Mouse (Mus musculus) myocyte (in vitro differentiated cells): Measurements from ENCODE around the gene Hs2st1. TPM values are rescaled to one million over a fixed set of nuclear protein-coding genes. Genes with fewer than 3 reads are reported as not detected.
"Not testable (repeated sequence)": the region's sequence is repeated elsewhere in the genome, so short reads cannot be mapped to it uniquely, and the experiment has no call there.

Experiments
- H3K27me3 ChIP-seq: one replicate; pipeline ENCODE4 v1.6.1; 2011; ENCODE audit not compliant: control insufficient read depth, insufficient read depth, insufficient read length
- H3K36me3 ChIP-seq: one replicate; pipeline ENCODE4 v1.6.1; 2011; ENCODE audit not compliant: control insufficient read depth, insufficient read depth
- H3K4me2 ChIP-seq: one replicate; pipeline ENCODE4 v1.6.1; 2011; ENCODE audit warnings: low read depth, control low read depth
- H3K4me3 ChIP-seq: one replicate; pipeline ENCODE4 v1.5.1; 2011; ENCODE audit warnings: mild to moderate bottlenecking, control low read depth, moderate library complexity
- H3K79me2 ChIP-seq: one replicate; pipeline ENCODE4 v1.6.1; 2011; ENCODE audit not compliant: control insufficient read depth, insufficient read depth
- H3ac ChIP-seq: one replicate; pipeline ENCODE4 v1.6.1; 2011; ENCODE audit not compliant: control insufficient read depth, insufficient read length
- CEBPB ChIP-seq: IDR thresholded peaks from 2 replicates; pipeline ENCODE4 v1.6.1; 2011; ENCODE audit warnings: mild to moderate bottlenecking, moderate library complexity; ENCODE audit not compliant: poor library complexity, insufficient read depth, severe bottlenecking
- E2F4 ChIP-seq: IDR thresholded peaks from one replicate; pipeline ENCODE4 v1.6.1; 2011; ENCODE audit warnings: mild to moderate bottlenecking, control low read depth, moderate library complexity; ENCODE audit not compliant: insufficient read depth
- MAX ChIP-seq: IDR thresholded peaks from one replicate; pipeline ENCODE4 v1.6.1; 2011; ENCODE audit warnings: low read depth, mild to moderate bottlenecking, control low read depth
- MYOD1 ChIP-seq, 3 experiments: IDR thresholded peaks; one replicate each; pipeline ENCODE4 v1.6.1; 2011; ENCODE audit warnings: control low read depth in 2 of 3, low read depth in 2 of 3, mild to moderate bottlenecking in 2 of 3, moderate library complexity in 1 of 3; ENCODE audit not compliant: insufficient read length in 2 of 3, control insufficient read depth in 1 of 3
- MYOG ChIP-seq, 3 experiments: IDR thresholded peaks; one replicate each; pipeline ENCODE4 v1.6.1; 2011; ENCODE audit warnings: control low read depth in 2 of 3, low read depth in 2 of 3, mild to moderate bottlenecking in 2 of 3; ENCODE audit not compliant: insufficient read length in 2 of 3, control insufficient read depth in 1 of 3, insufficient read depth in 1 of 3
- POLR2A ChIP-seq: IDR thresholded peaks from one replicate; pipeline ENCODE4 v1.6.1; 2011; ENCODE audit warnings: low read depth, mild to moderate bottlenecking, control low read depth, moderate library complexity; ENCODE audit not compliant: insufficient read length
- POLR2AphosphoS2 ChIP-seq: IDR thresholded peaks from one replicate; pipeline ENCODE4 v1.6.1; 2011; ENCODE audit warnings: low read depth, control low read depth; ENCODE audit not compliant: insufficient read length
- REST ChIP-seq: IDR thresholded peaks from one replicate; pipeline ENCODE4 v1.6.1; 2011; ENCODE audit warnings: mild to moderate bottlenecking, control low read depth, moderate library complexity; ENCODE audit not compliant: insufficient read depth, insufficient read length
- SRF ChIP-seq: IDR thresholded peaks from one replicate; pipeline ENCODE4 v1.6.1; 2011; ENCODE audit warnings: low read depth; ENCODE audit not compliant: control insufficient read depth, insufficient read length
- TCF12 ChIP-seq: IDR thresholded peaks from one replicate; pipeline ENCODE4 v1.6.1; 2011; ENCODE audit warnings: mild to moderate bottlenecking, control low read depth; ENCODE audit not compliant: poor library complexity, insufficient read depth, severe bottlenecking
- TCF3 ChIP-seq: IDR thresholded peaks from one replicate; pipeline ENCODE4 v1.6.1; 2011; ENCODE audit warnings: low read depth, control low read depth; ENCODE audit not compliant: insufficient read length
- USF1 ChIP-seq: IDR thresholded peaks from one replicate; pipeline ENCODE4 v1.6.1; 2011; ENCODE audit warnings: low read depth, mild to moderate bottlenecking, control low read depth, moderate library complexity
- polyA plus RNA-seq: library from polyadenylated mRNA; unstranded; fragments of >200 nt; fragmentation: generic; extraction: Trizol; gene quantifications from one replicate; pipeline ENCODE4 v1.2.1, GENCODE M21; 2012; ENCODE audit warnings: missing spikeins

Gene Hs2st1
- polyA plus RNA-seq, 1 experiment: 16.2 TPM

DNA sequence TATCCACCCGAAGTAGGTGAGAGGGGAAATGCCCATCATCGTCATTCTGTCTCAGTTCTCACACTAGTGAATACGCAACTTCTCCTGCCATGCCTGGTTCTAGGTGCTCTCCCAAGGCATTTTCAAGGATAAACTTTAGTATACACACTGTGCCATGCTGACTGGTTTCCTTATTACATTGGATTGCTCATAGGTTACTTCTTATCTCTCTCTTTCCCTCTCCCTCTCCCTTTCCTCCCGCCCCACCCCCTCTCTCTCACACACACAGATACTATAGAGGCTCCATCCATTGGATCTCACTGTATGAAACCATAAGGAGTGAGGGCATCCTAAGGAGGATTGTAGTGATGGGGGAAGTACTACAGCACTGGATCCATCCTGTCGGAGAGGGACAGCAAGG is 38.1 kb upstream of the Hs2st1 start:
- Histone ChIP-seq H3K4me2 (no peak overlapping the region), H3K4me3 (no peak overlapping the region)
- TF ChIP-seq MYOD1 (IDR thresholded peaks at IDR 0.05; ENCODE audit: control insufficient read depth in 1 of 3, insufficient read length in 2 of 3, low read depth in 2 of 3) (no peak), POLR2AphosphoS2 (no peak), REST (no peak)

DNA sequence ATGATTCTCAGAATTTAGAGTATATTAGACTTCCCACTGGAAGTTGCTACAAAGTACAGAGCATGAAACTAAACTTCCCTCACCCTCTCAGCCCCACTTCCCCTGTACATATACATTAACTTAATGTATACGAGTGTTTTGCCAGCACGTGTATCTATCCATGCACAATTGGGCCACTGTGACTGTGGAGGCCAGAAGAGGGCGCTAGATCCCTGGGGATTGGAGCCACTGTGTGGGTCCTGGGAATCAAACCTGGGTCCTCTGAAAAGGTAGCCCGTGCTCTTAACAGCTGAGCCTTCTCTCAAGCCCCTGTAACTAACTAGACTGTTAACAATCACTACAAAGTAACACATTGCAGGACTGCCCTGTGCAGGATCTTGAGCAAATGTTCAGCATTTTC is 36.5 kb upstream of the Hs2st1 start:
- Histone ChIP-seq H3K36me3 (no peaks in the 10 kb centered on the region), H3K4me2 (no peak overlapping the region), H3K27me3 (no peaks in the 10 kb centered on the region), H3K79me2 (no peaks in the 10 kb centered on the region), H3ac (no peak overlapping the region), H3K4me3 (no peak overlapping the region)
- TF ChIP-seq USF1 (no peak), REST (no peak), TCF12 (no peak), SRF (no peak), MYOD1 (IDR thresholded peaks at IDR 0.05; ENCODE audit: control insufficient read depth in 1 of 3, insufficient read length in 2 of 3, low read depth in 2 of 3) (no peak), E2F4 (no peak), TCF3 (no peak), MYOG (IDR thresholded peaks at IDR 0.05; ENCODE audit: control insufficient read depth in 1 of 3, insufficient read depth in 1 of 3, insufficient read length in 2 of 3, low read depth in 2 of 3) (no peak), MAX (no peak), CEBPB (no peak), POLR2A (no peak), POLR2AphosphoS2 (no peak)

More for the DNA sequence above, 38.1 kb upstream of the Hs2st1 start:
- Histone ChIP-seq H3K27me3 (no peaks in the 10 kb centered on the region), H3ac (no peak overlapping the region), H3K79me2 (no peaks in the 10 kb centered on the region), H3K36me3 (no peaks in the 10 kb centered on the region)

GRCm38 (mm10) chr3:144605811-144606210 is 35.8 kb upstream of the Hs2st1 start:
- not testable (repeated sequence) for H3ac ChIP-seq, H3K27me3 ChIP-seq, H3K4me3 ChIP-seq, H3K4me2 ChIP-seq, H3K36me3 ChIP-seq, H3K79me2 ChIP-seq

DNA sequence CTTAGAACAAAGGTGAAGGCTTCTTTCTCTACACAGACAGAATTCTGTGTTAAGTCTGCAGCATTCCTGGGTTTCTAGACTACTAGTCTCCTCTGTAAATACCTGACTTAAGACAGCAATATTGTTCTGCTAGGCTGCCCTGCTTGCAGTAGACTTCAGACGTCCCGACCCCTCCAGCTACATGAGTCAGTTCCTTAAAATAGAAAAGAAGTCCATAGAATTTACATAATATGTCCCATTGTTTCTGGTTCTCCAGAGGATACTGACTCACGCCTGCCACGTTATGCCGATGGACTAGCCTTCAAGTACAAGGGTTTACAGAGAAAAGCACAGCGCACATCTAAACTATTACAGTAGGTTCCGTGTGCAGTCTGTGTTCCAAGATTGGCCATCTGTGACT is 34.2 kb upstream of the Hs2st1 start:
- H3K36me3 ChIP-seq: no peaks in the 10 kb centered on the region
- no peaks in the 10 kb centered on the region for H3K79me2 ChIP-seq
- no peak for TF ChIP-seq SRF
- TF ChIP-seq POLR2AphosphoS2: no peak
- no peak for TF ChIP-seq USF1
- TF ChIP-seq POLR2A: no peak
- TF ChIP-seq REST: no peak
- no peak for TF ChIP-seq TCF12
- no peak for TF ChIP-seq E2F4
- no peak for TF ChIP-seq CEBPB
- TF ChIP-seq MYOD1 (IDR thresholded peaks at IDR 0.05; ENCODE audit: control insufficient read depth in 1 of 3, insufficient read length in 2 of 3, low read depth in 2 of 3): no peak
- no peak for TF ChIP-seq MAX
- peak overlapping the region; percentile 68 for H3K4me2 ChIP-seq
- H3K4me3 ChIP-seq: no peak overlapping the region
- no peak overlapping the region for H3ac ChIP-seq
- no peaks in the 10 kb centered on the region for H3K27me3 ChIP-seq

DNA sequence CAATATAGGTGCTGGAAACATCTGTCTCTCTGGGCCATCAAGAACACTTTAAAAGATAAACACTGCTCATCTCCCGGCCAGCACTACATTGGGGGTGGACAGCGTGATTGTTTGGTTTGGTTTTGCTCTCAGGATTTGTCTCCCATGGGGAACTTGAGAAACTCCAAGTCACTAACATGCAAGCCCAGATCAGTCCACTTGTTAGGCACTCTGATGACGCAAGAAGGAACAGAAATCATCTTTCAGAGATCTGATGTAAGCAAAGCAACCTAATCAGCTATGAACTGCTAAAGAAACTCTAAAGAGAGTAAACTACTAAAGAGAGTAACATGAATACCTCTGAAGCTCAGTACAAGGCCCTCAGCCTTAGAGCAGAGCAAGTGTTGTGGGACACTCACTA is 33.6 kb upstream of the Hs2st1 start:
- H3K4me3 ChIP-seq: no peak overlapping the region
- H3K79me2 ChIP-seq: no peaks in the 10 kb centered on the region
- H3K27me3 ChIP-seq: no peaks in the 10 kb centered on the region
- no peaks in the 10 kb centered on the region for H3K36me3 ChIP-seq
- TF ChIP-seq CEBPB: peak; percentile 76
- no peak for TF ChIP-seq TCF3
- no peak for TF ChIP-seq SRF
- TF ChIP-seq POLR2A: no peak
- peak overlapping the region; percentile 68 for H3K4me2 ChIP-seq
- H3ac ChIP-seq: no peak overlapping the region

DNA sequence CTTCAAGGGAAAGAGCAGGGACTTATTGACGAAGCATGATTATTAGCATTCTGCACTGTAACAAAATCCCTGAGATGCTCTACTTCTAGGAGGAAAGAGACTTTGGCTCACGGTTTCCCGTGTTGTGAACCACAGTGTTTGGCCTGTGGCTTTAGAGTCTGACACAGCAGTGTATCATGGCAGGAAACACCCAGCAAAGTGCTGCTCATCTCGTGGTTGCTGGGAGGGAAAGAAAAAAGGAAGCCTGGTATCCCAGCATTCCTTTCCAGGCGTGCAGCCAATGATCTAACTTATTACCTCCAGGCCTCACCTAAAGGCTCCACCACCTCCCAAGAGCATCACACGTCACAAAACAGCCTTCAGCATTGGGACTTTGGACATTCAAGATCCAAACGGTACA is 32.8 kb upstream of the Hs2st1 start:
- TF ChIP-seq TCF12: no peak
- TF ChIP-seq MYOG (IDR thresholded peaks at IDR 0.05; ENCODE audit: control insufficient read depth in 1 of 3, insufficient read depth in 1 of 3, insufficient read length in 2 of 3, low read depth in 2 of 3): no peak
- no peak for TF ChIP-seq USF1
- no peak for TF ChIP-seq CEBPB
- H3ac ChIP-seq: no peak overlapping the region
- peak overlapping the region; percentile 68 for H3K4me2 ChIP-seq
- H3K4me3 ChIP-seq: no peak overlapping the region
- H3K27me3 ChIP-seq: no peaks in the 10 kb centered on the region
- H3K79me2 ChIP-seq: no peaks in the 10 kb centered on the region
- peaks cover 7% of the 10 kb centered on the region for H3K36me3 ChIP-seq
